Mouse (Mus musculus): Measurements from ENCODE around the gene Rep15.

The Rep15 gene

GRCm38 (mm10) chr6:147029591-147029990 is 2.8 kb upstream of the Rep15 start:
- no peak for DNase-seq (ENCODE audit: low read depth, low spot score)

GRCm38 (mm10) chr6:147030096-147030885 is 2.1 kb upstream of the Rep15 start:
- DNase-seq (ENCODE audit: low read depth, low spot score) = no peak

GRCm38 (mm10) chr6:147042291-147043290 is 10.2 kb downstream of the Rep15 start, which contains the start of gene Mrps35:
TSS of gene Mrps35 (plus strand) at chr6:147042764.
- DNase-seq (ENCODE audit: low read depth, low spot score) = peak; percentile 91

GRCm38 (mm10) chr6:147043633-147044032 is 11.2 kb downstream of the Rep15 start:
- peak; percentile 44 for DNase-seq (ENCODE audit: low read depth, low spot score)

- no peak for DNase-seq (ENCODE audit: low read depth, low spot score)
Observed at GRCm38 (mm10) chr6:147049239-147049805, 16.9 kb downstream of the Rep15 start.

- DNase-seq (ENCODE audit: low read depth, low spot score) = no peak
Observed at GRCm38 (mm10) chr6:147051666-147052065, 19.3 kb downstream of the Rep15 start.

- no peak for DNase-seq (ENCODE audit: low read depth, low spot score)
Observed at GRCm38 (mm10) chr6:147052440-147052839, 20.1 kb downstream of the Rep15 start.

GRCm38 (mm10) chr6:147053785-147054646 is 21.6 kb downstream of the Rep15 start:
- no peak for DNase-seq (ENCODE audit: low read depth, low spot score)

- DNase-seq (ENCODE audit: low read depth, low spot score) = no peak
Observed at GRCm38 (mm10) chr6:147055374-147055977, 23.1 kb downstream of the Rep15 start.

GRCm38 (mm10) chr6:147059326-147059725 is 26.9 kb downstream of the Rep15 start:
- no peak for DNase-seq (ENCODE audit: low read depth, low spot score)

GRCm38 (mm10) chr6:147061630-147062029 is 29.2 kb downstream of the Rep15 start:
- DNase-seq (ENCODE audit: low read depth, low spot score) = peak; percentile 14

- no peak for DNase-seq (ENCODE audit: low read depth, low spot score)
Observed at GRCm38 (mm10) chr6:147062034-147062433, 29.6 kb downstream of the Rep15 start.

GRCm38 (mm10) chr6:147062694-147063093 is 30.3 kb downstream of the Rep15 start:
- no peak for DNase-seq (ENCODE audit: low read depth, low spot score)

- no peak for DNase-seq (ENCODE audit: low read depth, low spot score)
Observed at GRCm38 (mm10) chr6:147064226-147064943, 32.0 kb downstream of the Rep15 start.

GRCm38 (mm10) chr6:147064944-147065261 is 32.5 kb downstream of the Rep15 start:
- no peak for DNase-seq (ENCODE audit: low read depth, low spot score)

- DNase-seq (ENCODE audit: low read depth, low spot score) = no peak
Observed at GRCm38 (mm10) chr6:147075808-147076387, 43.5 kb downstream of the Rep15 start.

- no peak for DNase-seq (ENCODE audit: low read depth, low spot score)
Observed at GRCm38 (mm10) chr6:147076878-147077277, 44.5 kb downstream of the Rep15 start.

- no peak for DNase-seq (ENCODE audit: low read depth, low spot score)
Observed at GRCm38 (mm10) chr6:147079919-147080318, 47.5 kb downstream of the Rep15 start.
